Mouse (Mus musculus) kidney, adult 2 months (tissue): ENCODE measurements around the gene Ccdc175. TPM values are rescaled to one million over a fixed set of nuclear protein-coding genes. Genes with fewer than 3 reads are reported as not detected.

ENCODE experiments used
- DNase-seq: peaks from one replicate; pipeline ENCODE4 v3.0.0; 2021
- H3K27ac ChIP-seq: fragments of 200-500 bp; 2 replicates; pipeline ENCODE4 v1.5.1; 2012; ENCODE audit warnings: low read depth, low read length, control low read depth, inconsistent platforms; ENCODE audit not compliant: insufficient read depth
- H3K27me3 ChIP-seq: fragments of 200-500 bp; replicated peaks from 2 replicates; pipeline ENCODE4 v1.6.1; 2012; ENCODE audit warnings: mild to moderate bottlenecking, moderate library complexity, low read length, inconsistent platforms; ENCODE audit not compliant: control insufficient read depth, insufficient read depth
- H3K36me3 ChIP-seq: fragments of 200-500 bp; 2 replicates; pipeline ENCODE4 v1.6.1; 2012; ENCODE audit warnings: mild to moderate bottlenecking, moderate library complexity, low read length, inconsistent platforms; ENCODE audit not compliant: control insufficient read depth, insufficient read depth
- H3K4me1 ChIP-seq: fragments of 200-500 bp; 2 replicates; pipeline ENCODE4 v1.6.1; 2011; ENCODE audit warnings: low read length; ENCODE audit not compliant: control insufficient read depth, insufficient read depth
- H3K4me3 ChIP-seq: fragments of 200-500 bp; 2 replicates; pipeline ENCODE4 v1.5.1; 2011; ENCODE audit warnings: mild to moderate bottlenecking, low read depth, low read length, control low read depth; ENCODE audit not compliant: insufficient read depth
- CTCF ChIP-seq: fragments of 200-500 bp; conservative IDR thresholded peaks from 2 replicates; pipeline ENCODE4 v1.5.1; 2011; ENCODE audit warnings: low read depth, mild to moderate bottlenecking, control low read depth, low read length, moderate library complexity, mixed read lengths; ENCODE audit not compliant: insufficient read depth, insufficient read length
- POLR2A ChIP-seq: fragments of 200-500 bp; IDR thresholded peaks from one replicate; pipeline ENCODE4 v1.6.1; 2011; ENCODE audit warnings: low read depth, low read length, control low read depth
- WGBS: fragments of 180-500 bp; shearing (Covaris S2); methylation state at CpG from one replicate; pipeline ENCODE4 v1.1.7; 2018; 5-methylcytosine and 5-hydroxymethylcytosine counted together
- polyA plus RNA-seq: library from polyadenylated mRNA; depleted of rRNA; stranded (reverse); fragments of >200 nt; gene quantifications from 2 replicates; pipeline ENCODE4 v1.2.3, GENCODE M21; 2012

The Ccdc175 gene
- polyA plus RNA-seq, 1 experiment: not detected

- 84% methylated on average over 8 of the region's 8 CpGs for WGBS
- Histone ChIP-seq H3K4me1 (no peaks in the 10 kb centered on the region), H3K27me3 (no peaks in the 10 kb centered on the region), H3K36me3 (peaks cover 9% of the 10 kb centered on the region), H3K27ac (no peak overlapping the region), H3K4me3 (no peak overlapping the region)
- TF ChIP-seq POLR2A (no peak), CTCF (no peak)
- no peak for DNase-seq
Observed at GRCm38 (mm10) chr12:72096966-72097365, 87.9 kb downstream of the Ccdc175 start.

GRCm38 (mm10) chr12:72089802-72090201 lies 95.0 kb downstream of the Ccdc175 start:
- H3K27me3 ChIP-seq: no peaks in the 10 kb centered on the region
- H3K36me3 ChIP-seq: peaks cover 5% of the 10 kb centered on the region; the same call in 1 of the 2 replicates
- no peak overlapping the region for H3K27ac ChIP-seq
- H3K4me1 ChIP-seq: no peaks in the 10 kb centered on the region
- H3K4me3 ChIP-seq: no peak overlapping the region
- 91% methylated on average over 4 of the region's 4 CpGs for WGBS
- DNase-seq: no peak
- TF ChIP-seq POLR2A (no peak), CTCF (no peak)

GRCm38 (mm10) chr12:72086166-72086825 lies 98.5 kb downstream of the Ccdc175 start:
- TF ChIP-seq POLR2A: no peak
- peaks cover 3% of the 10 kb centered on the region; the same call in 1 of the 2 replicates for H3K4me1 ChIP-seq
- peak overlapping the region; percentile 70 for H3K4me3 ChIP-seq
- 1% methylated on average over 18 of the region's 18 CpGs for WGBS
- peak; percentile 4 for DNase-seq
- peak overlapping the region; percentile 77 for H3K27ac ChIP-seq
- H3K27me3 ChIP-seq: no peaks in the 10 kb centered on the region
- H3K36me3 ChIP-seq: no peaks in the 10 kb centered on the region

DNA sequence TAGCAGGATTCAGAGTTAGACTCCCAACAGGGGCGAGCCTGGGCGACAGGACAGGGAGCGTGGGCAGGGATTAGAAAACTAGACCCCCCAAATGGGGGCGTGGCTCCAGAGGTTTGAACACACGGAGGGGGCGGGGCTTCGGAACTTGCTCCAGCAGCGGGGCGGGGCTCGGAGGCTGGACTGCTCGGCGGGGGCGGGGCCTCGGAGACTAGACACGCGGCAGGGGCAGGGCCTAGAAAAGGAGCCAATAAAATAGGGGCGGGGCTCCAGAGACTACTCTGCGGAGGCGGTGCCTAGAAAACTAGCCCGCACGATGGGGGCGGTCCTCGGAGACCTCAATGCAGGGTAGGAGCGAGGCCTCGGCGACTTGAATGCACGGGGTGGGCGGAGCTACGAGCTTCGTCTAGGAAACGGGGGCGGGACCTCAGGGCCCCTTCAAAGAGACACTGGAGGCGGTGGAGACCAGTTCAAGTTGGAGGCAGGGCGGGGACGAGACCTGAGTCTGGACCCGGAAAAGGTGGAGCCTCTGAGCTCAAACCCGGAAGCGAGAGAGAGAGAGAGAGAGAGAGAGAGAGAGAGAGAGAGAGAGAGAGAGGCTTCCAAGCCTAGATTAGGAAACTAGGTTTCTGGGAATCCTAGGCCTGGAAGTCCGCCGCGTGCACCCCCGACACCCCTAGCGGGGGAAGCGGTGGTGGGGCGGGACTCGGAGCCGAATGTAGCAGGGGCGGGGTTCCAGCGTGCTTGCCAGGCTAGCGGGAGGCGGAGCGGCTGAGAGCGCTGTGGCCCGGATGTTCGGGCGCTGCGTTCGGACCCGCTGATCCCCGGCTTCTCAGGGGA lies 99.3 kb downstream of the Ccdc175 start, which contains the start of the genes L3hypdh and Jkamp:
Gene L3hypdh (minus strand): TSS at position 111 of the 837 bp plus-strand sequence.
Gene Jkamp (plus strand): TSS at position 261 of the 837 bp plus-strand sequence.
- WGBS: 2% methylated on average over 60 of the region's 60 CpGs
- peak; percentile 32 for TF ChIP-seq POLR2A
- TF ChIP-seq CTCF: no peak

DNA sequence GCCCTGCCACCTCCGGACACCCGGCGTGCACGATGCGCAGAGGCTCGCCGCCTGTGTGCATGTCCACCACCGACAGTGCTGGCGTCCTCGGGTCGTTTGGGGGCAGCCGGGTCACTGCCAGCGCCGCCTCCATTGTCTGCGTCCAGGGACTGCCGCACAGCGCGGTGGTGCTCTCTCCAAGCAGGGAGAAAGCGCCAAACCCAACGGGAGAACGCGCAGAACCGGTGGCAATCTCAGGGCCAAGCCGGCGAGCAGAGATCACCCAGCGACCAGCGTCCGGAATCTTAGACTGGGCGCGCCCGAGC lies 99.9 kb downstream of the Ccdc175 start:
- Histone ChIP-seq H3K36me3 (no peaks in the 10 kb centered on the region), H3K27me3 (no peaks in the 10 kb centered on the region), H3K4me3 (peak overlapping the region; percentile 71), H3K27ac (peak overlapping the region; percentile 82), H3K4me1 (peaks cover 3% of the 10 kb centered on the region; the same call in 1 of the 2 replicates)
- no peak for DNase-seq
- under 1% methylated on average over 31 of the region's 31 CpGs for WGBS
- no peak for TF ChIP-seq CTCF
- no peak for TF ChIP-seq POLR2A

More for the DNA sequence above, 99.3 kb downstream of the Ccdc175 start, which contains the start of the genes L3hypdh and Jkamp:
- Histone ChIP-seq H3K36me3 (no peaks in the 10 kb centered on the region), H3K4me3 (peak within 1 kb of the TSS; percentile 71), H3K27me3 (no peaks in the 10 kb centered on the region), H3K27ac (peak within 1 kb of the TSS; percentile 82), H3K4me1 (peaks cover 3% of the 10 kb centered on the region; the same call in 1 of the 2 replicates)
- DNase-seq: peak; percentile 100

- TF ChIP-seq CTCF: no peak
- TF ChIP-seq POLR2A: no peak
- WGBS: 10% methylated on average over 46 of the region's 46 CpGs
- H3K27me3 ChIP-seq: no peaks in the 10 kb centered on the region
- H3K36me3 ChIP-seq: no peaks in the 10 kb centered on the region
- H3K27ac ChIP-seq: peak overlapping the region; percentile 82
- peak overlapping the region; percentile 71 for H3K4me3 ChIP-seq
- DNase-seq: peak; percentile 92
- peaks cover 3% of the 10 kb centered on the region; the same call in 1 of the 2 replicates for H3K4me1 ChIP-seq
Observed at GRCm38 (mm10) chr12:72084261-72085023, 100.4 kb downstream of the Ccdc175 start.
